Mouse (Mus musculus) brain, embryonic 18.5 days (tissue): ENCODE results near the gene Cdh23.

Source experiments
- DNase-seq: peaks from one replicate; pipeline ENCODE4 v3.0.0-alpha.2; 2012; ENCODE audit warnings: low read depth, low spot score

Gene Cdh23

GRCm38 (mm10) chr10:60260557-60261294, 435.6 kb downstream of the Cdh23 start:
- no peak for DNase-seq

DNA sequence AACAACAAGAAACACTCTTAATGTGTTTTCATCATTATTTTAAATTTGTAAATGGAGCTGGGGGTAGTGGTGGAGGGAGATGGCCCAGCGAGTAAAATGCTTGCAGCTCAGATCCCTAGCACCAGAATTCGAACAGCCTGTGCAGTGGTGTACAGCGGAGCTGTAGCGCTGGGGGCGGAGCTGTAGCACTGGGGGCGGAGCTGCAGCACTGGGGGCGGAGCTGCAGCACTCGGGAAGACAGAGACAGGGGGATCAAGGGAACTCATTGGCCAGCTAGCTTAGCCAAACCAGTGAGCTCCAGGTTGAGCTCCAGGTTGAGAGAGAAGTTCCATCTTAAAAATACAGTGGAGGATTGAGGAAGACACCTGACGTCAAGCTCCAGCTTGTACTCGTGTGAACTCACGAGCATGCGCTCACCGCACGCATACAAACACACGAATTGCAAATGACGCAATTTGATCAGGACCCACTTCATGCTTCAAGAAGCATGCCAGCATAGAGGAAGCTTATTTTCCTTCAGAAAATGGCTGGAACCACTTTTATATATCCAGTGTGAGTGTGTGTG, 438.9 kb downstream of the Cdh23 start:
- DNase-seq = no peak

DNA sequence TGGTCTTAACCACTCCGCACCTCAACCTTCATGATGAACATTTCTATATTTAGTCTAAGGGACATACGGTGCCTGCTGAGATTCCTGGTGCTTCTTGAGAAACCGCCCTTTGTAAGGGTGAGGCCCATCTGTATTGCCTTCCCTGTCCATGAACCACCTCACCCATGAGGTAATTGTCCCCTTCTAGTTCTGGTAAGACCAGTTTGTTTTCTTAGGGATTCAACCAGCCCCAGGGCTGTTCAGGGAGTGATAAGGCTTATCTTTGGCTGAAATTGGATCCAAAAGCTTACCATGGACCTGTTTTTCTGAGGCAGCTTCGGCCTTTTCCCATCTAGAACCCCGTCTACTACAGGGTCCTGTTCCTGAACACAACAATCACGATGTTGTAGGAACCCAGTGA, 440.2 kb downstream of the Cdh23 start:
- DNase-seq = no peak
